Mouse (Mus musculus): ENCODE measurements around the gene Lmbrd2. TPM values are rescaled to one million over a fixed set of nuclear protein-coding genes. Genes with fewer than 3 reads are reported as not detected.

Lmbrd2 gene
- total RNA-seq (2021): 10 to 100 TPM; 23.1 to 24.5 TPM
- long read RNA-seq, experiment 1: 0 reads
- long read RNA-seq, experiment 2, partial matches to known transcripts: 1 of 2 reads
- long read RNA-seq, experiment 2, other reads (novel, unspliced or antisense): 1 of 2 reads

DNA sequence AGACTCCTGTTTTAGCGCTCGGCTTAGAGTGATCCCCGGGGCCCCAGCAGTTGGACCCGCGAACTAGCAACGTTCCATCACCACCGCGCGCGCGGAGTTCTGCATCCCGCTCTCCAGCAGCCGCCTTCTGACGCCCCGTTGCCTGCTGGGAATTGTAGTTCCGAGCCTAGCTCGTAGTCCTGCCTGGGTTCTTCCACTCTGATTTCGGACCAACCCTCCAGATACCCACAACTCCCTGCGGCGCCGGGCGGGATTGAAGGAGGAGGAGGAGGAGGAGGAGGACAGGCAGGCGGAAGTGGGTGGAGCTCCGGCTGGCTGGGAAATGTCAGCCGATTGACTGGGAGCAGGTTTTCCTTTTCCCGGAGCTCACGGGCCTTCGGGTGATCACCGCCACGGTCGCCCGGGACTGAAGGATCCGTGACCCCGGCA, at the start of gene Lmbrd2:
Gene Lmbrd2 (plus strand): TSS at position 299 of the 429 bp plus-strand sequence.
- peak; percentile 78 to 96 for DNase-seq (ENCODE audit: low spot score in 2 of 2)

DNA sequence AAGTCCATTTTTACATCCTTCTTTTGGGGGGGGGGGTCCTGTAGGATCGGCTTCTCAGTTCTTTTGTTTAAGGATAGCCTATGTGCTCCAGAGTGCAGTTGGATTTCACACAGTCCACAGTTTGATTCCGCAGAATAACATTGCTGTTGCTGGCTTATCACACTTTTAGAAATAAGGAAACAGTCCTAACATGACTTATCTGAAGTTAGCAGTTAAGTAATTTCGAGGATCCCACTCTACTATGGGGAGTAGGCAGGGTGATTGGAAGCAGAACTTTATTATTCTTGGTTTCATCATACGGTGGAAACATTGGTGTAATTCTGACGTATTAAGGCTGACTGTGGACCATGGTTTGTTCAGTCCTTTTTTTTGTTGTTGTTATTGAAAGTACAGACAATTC, 49.7 kb upstream of the Lmbrd2 start:
- no peak for DNase-seq (ENCODE audit: low spot score in 2 of 2)

DNA sequence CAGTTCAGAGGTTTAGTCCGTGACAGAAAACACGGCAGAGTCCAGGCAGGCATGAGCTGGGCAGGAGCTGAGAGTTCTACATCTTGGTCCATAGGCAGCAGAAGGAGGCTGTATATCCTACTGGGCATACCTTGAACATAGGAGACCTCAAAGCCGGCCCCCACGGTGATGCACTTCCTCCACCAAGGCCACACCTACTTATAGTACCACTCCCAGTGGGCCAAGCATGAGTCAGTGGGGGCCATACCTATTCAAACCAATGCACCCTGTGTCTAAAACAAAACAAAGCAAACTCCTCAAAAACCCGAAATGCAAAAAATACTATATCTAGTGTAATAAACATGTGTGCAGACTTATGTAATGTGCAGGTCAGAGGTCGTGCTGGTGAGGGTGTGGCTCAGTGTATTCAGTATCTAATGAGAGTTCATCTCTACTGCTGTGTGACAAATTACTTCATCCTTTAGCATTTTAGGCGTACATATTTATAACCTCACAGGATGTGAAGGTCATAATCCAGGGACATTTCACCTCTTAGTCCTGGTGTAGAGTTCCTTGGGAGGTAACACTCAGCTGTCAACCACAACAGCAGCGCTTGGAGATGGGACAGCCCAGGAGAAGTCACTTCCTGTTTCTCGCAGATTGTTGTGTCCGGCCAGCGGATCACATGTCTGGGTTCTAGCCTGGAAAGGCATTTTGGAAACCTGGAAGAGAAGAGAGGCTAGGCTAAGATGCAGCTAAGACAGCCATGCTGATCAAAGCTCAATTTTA, 46.6 kb upstream of the Lmbrd2 start:
- no peak for DNase-seq (ENCODE audit: low spot score in 2 of 2)

DNA sequence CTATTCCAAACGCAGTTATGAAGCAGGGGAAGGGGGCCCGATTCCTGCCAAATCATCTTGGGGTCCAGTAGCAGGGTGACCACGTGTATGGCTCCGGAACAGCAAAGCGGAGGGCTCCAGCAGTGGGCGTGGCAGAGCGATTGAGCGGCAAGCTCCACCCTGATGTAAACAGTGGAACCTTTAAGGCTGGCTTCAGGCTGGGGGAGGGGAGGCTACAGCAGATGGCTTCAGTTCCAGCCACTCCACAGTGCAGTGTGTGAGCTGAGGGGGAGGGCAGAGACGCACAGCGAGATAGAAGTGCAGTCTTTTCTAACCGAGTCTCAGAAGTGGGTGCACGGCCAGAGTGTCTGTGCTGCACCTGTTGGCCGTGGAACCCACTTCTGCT, 46.0 kb upstream of the Lmbrd2 start:
- DNase-seq (ENCODE audit: low spot score in 2 of 2): no peak

DNA sequence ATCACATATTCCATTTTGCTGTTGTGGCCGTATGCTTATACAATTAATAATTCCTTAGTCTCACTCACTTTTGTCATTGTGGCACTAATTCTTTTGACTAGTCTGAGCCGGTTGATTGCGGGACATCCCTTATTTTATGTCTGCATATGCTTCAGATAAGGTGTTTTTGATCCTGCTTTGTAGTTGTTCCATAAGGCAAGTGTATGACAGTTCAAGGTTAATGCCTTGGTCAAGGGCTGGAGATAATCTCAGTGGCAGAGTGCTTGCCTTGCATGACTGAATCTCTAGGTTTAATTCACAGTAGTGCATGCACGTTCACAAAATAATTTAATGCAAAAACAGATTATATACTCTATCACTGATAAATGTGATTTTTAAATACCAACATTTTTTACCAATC, 43.5 kb upstream of the Lmbrd2 start:
- no peak for DNase-seq (ENCODE audit: low spot score in 2 of 2)

DNA sequence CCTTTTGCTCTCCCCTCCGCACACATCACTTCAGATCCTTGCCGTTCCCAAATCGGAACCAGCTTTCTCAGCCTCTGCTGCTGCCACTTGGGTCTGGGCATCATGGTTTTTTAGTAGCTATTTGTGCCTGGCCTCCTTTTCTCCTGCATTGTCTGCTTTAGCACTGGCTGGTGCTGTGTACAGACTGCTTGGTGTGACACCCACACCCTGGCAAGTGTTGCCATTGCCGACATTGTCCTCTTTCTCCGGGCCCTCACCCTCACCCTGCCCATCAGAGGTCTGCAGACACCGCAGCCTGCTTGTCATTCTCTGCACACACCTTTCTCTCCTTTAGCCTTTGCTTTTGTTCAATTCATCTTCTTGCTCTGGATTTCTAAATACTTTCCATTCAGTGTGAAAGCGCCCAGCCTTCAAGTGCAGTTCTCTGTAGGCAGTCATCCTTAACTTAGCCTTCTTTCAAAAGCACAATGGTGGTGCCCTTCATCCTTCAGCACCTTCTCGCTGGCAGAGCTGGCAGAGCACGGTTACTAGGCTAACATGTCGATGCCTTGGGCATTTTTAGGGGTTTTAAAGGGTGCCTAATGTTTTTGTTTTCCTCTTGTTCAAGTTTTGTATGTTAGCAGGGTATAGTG, 39.8 kb upstream of the Lmbrd2 start:
- no peak for DNase-seq (ENCODE audit: low spot score in 2 of 2)

DNA sequence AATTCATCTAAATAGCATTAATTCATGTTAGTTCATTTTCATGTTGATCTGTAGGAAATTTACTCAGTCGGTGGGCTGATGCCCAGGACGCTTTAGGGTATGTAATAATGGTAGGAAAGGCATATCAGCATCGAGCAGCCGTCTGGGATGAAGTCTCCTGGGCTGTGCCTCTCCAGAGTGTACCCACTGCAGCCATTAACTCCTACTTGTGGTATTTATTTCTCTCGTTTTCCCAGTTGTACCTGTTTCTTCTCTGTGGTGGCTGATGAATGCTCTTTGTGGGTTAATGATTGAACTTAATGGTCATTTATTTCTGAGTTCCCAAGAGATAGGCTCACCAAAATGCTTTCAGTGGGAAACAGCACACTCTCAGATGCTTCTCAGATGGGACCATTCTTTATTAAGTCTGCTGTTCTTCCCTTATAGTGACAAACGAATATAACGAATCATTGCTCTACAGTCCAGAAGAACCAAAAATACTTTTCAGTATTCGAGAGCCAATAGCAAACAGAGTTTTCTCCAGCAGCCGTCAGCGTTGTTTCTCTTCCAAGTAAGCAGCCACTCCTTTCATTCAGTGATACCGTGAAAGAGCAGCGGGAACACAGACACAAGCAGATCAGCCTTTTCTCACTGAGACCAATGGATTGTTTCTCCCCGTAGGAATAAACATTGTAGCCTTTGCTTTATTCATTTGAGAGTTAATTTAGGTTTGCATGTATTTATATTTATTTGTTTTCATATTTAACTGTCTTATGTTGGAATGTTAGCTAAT, 33.9 kb upstream of the Lmbrd2 start:
- DNase-seq (ENCODE audit: low spot score in 2 of 2): no peak

DNA sequence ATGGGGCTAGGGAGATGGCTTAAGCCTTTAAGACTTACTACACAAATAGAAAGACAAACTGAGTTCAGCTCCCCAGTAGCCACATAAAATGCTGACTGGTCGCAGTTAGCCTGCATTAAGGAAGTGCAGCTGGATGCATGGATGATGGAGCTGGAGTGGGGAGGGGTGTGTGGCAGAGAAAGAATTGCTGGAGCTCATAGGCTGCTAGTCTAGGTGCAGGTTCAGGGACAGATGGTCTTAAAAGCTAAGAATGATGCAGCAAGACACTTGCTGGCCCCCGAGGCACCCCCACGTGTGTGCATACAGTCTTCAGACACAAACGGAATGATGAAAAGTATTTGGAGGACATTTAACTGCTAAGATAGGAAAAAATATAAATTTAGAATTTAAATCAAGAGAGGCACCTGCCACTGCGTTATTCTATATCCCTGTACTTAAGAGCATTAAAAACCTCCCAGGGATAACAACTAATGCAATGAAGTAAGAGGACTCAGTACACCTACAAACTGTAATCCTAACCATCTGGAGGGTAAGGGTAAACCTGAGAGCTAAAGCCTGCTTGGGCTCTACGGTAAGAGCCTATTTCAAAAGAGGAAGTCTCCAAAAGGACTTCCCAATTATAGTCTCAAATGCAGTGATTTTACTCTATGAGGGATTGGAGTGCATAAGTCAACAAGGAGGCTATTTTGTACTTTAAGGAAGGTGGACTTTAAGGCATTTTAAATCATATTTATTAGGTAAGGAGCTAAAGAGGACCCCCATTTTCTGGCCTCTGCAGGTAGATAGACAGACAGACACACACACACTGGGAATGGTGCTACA, 29.6 kb upstream of the Lmbrd2 start:
- DNase-seq (ENCODE audit: low spot score in 2 of 2): no peak

DNA sequence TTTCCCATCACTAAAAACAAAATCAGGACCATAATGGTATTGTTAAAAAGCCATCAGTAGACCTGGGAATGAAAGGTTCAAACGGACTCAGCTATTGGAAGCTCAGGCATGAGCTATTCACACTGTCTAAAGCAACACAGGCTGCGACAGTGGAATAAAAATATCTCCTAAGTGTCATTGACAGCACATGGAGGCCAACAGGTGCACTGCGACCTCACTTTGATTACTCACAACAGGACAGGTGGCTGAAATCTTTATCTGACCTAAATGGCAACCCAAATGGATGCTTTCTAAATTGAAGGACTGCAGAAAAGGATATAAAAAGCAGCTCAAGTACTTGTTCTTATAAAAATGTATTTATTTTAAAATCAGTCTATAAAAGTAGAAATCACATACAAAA, 28.7 kb upstream of the Lmbrd2 start:
- DNase-seq (ENCODE audit: low spot score in 2 of 2): no peak

DNA sequence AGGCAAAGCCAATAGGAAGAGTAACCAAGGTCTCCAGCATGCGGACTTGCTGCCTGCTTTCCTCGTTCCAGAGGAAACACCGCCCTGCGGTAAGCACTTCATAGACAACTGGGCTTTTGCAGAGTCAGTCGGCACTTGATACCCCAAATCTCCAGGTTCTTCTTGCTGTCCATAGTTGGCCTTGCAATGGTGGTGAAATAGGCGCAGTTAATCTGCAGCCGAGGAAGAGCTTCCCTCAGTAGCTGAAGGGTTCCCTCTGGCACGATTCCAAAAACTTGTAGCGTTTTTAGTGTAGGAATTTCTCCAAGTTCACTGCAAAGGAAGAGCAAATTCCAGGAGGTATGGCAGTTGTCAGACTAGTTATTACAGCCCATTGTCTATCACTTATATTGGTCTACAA, 26.8 kb upstream of the Lmbrd2 start:
- DNase-seq (ENCODE audit: low spot score in 2 of 2): no peak

DNA sequence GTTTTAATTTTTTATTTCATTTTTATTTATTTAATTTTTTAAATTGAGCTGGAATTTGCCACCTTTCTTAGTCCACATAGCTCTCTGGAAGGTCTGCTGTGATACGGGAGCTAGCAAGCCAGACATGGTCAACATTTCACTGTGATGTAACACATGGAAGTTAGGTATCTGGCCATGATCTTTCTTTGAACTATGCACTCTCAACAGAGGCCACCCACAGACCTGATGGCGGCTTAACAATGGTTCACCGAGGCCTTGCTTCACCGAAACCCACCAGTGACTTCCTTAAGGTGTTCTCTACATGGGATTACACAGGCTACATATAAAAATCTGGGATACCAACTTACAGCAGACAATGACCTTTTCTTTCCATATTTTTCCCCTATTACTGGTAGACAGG, 26.2 kb upstream of the Lmbrd2 start:
- no peak for DNase-seq (ENCODE audit: low spot score in 2 of 2)

DNA sequence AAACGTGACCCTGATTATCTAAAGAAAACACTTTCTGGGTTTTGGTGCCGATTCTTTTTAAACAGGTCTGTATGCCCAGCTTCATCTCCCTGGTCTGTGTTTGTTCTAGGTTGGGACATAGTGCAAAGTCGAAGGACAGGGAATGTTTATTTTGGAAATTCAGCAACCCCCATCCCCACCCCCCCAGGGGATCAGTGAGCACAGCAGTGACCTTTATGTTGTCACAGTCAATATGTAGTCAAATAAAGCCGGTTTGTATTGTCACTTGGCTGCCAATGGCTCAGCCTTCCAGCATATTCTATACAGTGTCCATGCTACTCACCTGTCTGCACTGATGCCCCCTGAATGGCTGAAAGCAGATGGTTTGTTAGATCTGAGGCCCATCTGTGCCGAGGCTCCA, 25.8 kb upstream of the Lmbrd2 start:
- DNase-seq (ENCODE audit: low spot score in 2 of 2): no peak

DNA sequence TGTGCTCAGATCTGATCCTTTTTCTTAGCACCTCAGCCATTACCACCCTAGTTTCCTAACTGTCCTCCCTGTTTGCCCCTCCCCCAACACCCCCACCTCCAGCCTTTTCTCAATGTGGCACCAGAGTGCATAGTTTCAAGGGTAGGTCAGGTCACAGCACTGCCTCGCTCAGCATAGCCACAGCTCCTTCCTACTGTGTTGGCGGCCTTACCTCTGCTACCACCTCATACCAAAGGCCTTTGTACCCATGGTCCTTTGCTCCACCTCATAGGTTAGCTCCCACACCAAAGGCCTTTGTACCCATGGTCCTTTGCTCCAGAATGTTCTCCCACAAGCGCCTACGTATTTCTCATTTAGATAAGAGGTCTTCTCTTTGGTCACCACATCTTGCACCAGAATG, 21.5 kb upstream of the Lmbrd2 start:
- DNase-seq (ENCODE audit: low spot score in 2 of 2): no peak

DNA sequence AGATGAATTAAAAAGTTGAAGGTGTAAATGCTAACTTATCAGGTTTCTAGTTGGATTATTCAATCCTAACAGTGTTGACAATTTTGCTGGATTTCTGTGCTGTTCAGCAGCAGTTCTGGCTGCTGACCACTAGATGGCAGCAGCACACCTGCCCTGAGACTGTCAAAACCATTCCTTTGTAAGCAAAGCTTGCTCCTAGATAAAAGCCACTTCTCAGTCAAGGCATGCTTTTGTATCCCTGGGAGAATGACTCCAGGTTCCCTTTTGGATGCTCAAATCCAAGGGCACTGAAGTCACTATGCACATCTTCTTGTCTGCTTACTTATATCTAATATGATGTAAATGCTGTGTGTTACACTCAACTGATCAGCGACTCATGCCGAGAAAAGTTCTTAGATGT, 20.3 kb upstream of the Lmbrd2 start:
- DNase-seq (ENCODE audit: low spot score in 2 of 2): no peak

DNA sequence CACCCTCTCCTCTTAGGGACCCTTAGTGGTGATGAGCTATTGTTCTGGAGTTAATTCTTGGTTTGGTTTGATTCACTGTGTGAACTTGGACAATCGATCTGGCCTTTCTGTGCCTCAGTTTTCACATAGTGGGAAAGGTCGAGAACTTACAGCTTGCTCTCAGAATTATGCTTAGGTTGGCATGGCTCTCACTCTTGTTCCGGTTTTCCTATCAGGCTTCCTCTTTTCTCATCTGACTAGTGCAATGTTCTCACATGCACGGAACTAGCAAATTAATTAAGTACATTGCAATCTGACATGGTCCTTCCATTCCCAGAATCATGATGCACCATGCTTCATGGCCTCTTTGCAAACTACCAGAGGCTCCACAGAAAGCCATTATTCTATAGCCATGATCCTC, 17.4 kb upstream of the Lmbrd2 start:
- DNase-seq (ENCODE audit: low spot score in 2 of 2): no peak

DNA sequence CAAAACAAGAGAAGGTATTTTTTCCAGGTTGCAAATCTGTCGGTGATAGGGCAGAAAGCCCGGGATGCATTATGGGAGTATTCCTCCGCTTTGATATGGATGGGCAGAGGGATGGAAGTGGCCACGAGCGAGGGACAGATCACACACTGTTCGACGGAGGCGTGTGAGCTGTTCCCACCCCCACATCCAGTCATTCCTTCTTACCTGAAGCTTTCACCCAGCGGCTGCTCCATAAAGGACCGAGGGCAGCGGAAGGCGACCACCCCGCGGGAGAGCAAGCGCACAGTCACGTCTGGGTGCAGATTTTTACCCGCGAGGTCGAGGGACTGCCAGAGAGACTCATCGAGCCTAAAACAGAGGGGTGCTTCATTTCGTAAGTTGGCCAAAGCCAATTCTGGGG, 15.5 kb upstream of the Lmbrd2 start:
- DNase-seq (ENCODE audit: low spot score in 2 of 2): no peak

DNA sequence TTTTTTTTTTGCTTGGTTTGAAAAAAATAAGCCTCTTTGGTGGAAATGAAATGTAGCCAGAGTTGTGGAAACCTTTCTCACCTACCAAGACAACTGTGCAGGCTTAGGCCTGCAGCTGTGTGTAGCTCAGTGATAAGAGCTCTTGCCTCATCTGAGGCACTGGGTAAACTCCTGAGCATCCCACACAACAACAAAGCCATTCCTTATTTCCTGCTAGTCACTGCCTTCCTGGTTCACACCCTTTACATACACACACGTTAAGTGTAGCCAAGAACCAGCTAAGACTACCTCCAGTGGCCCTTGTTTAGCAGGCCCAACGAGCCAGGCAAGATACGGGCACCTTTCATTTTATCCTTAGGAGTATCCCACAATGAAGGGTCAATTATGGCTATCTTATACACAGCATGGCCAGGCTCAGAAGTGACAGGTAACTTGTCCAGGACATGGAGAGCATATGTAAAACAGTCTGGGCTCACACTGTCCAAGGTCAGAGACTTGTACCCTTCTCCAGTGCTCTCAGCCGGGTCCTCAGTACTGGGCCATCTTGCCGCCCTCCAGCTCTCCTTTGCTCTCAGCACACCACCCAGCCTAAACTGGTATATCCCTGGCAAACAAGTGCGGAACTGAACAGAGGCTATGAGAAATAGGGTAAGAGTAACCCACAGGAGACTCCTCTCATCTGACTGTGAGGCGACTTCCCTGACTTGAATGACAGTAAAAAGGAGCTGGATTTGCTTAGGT, 13.1 kb upstream of the Lmbrd2 start:
- DNase-seq (ENCODE audit: low spot score in 2 of 2): no peak

DNA sequence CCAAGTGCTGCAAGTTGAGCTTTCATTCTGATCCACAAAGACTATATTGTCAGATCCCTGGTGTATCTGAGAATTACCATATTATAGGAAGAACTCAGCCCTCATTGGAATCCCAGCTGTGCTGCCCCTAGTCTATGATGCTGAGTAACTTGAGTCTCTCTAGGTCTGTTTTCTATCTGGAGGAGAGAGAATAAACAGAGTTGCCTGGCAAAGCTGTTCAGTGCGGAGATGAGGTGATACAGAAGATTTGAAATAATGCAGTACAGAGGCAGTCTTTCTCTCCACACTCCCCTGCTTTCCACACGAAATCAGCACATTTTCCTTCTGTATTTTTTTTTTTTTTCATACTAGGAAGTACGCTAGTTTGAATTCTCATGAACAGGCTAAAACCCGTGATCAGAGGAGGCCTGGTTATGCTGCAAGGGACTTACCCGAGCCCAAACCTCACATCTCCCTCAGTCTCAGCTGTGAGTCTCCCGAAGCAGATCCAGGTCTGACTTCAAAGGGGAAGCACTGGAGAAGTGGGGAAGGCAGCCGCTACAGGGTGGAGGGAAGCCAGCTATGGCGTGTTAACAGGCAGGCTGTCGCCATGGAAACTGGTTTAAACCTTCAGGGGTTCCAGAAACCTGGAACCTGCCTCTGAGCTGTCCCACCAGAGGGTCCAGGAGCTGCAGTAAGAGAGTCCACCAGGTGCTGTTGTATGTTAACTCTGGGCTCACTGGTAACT, 9.4 kb upstream of the Lmbrd2 start:
- DNase-seq (ENCODE audit: low spot score in 2 of 2): no peak

DNA sequence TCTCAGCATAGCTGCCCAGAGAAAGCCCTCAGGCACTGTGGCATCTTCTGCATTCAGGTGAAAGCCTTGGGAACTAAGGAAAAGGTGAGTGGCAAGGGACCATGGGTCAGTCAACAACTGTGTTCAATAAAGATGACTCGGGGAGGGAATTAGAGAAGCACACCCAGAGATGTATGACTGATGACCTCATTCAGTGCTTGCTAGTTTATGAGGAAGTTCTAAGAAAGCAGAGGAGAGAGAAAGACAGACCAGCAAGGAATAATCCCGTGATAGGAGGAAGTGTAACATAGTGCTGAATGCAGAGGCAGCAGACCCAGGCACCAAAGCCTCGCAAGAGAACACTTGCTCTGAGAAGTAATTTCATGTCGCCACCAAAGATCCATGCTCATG, 8.9 kb upstream of the Lmbrd2 start:
- no peak for DNase-seq (ENCODE audit: low spot score in 2 of 2)
